Mouse (Mus musculus) thymus, postnatal 4 days (tissue): ENCODE measurements at regions not wholly inside any gene's neighbourhood (a gene's known extent, or its start where the extent isn't known, plus 50 kb on each side); places are given as distances from the start of the nearest gene placed in this dataset.

Experiments
- DNase-seq: peaks from one replicate; pipeline ENCODE4 v3.0.0; 2021

DNA sequence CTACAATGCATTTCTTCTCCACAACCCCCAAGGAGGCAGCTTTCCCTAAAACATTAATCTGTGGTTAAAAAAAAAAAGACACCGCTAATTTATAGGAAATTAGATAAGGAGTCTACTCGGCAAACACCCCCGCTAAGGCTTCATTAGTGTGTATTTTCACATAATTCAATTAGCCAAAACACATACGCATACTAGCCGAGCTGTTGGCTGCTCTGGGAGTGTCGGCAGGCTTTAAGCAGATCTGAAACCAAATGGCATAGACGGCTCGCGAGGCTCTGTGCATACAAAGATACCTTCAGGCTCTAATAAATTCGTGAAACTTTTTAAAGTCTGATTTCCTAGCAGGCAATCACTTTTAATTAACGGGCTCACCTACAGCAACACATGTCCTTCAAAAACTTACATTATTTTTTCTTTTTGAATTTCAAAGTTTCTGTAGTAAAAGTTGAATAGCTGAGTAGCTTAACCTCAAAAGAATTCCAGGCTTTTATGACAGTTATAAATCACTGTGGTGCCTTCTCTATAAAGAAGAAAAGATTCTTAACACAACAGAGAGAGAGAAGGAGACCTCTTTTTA lies 68.0 kb upstream of the Smyd2 start:
- no peak for DNase-seq

DNA sequence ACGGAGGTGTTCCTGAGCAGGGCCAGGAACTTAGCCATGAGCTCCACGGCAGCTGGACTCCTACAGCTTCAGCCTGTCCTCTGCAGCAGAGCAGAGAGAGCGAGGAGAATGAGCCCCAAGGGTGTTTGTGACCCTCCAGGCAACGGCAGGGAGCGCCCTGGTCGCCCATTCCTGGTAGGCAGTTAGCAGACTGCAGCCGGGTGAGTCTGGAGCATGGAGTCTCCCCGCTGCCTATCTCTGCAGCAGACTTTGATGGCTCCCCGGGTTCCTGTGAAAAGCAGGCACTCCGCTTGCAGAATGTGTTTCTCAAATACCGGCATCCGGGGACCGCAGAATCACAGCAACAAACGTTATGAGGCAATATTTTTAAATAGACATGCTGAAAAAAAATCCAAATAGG lies 67.2 kb upstream of the Smyd2 start:
- DNase-seq = no peak

DNA sequence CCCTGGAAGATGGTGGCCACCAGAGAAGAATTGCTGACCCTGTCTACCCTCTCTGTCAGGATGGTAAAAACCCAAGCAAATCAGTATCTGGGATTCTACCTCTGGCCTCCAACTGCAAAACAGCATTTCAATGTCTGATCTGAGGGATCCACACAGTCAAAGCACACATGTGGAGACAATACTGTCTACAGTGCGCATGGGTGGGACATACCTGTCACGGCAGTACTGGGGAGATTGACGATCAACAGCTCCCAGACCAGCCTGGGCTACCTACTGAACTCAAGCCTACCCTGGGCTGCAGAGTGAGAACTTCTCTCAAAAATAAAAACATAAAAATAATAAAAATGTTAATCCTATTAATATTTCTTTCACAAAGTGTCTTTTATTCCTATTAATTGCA lies 66.7 kb upstream of the Smyd2 start:
- no peak for DNase-seq

DNA sequence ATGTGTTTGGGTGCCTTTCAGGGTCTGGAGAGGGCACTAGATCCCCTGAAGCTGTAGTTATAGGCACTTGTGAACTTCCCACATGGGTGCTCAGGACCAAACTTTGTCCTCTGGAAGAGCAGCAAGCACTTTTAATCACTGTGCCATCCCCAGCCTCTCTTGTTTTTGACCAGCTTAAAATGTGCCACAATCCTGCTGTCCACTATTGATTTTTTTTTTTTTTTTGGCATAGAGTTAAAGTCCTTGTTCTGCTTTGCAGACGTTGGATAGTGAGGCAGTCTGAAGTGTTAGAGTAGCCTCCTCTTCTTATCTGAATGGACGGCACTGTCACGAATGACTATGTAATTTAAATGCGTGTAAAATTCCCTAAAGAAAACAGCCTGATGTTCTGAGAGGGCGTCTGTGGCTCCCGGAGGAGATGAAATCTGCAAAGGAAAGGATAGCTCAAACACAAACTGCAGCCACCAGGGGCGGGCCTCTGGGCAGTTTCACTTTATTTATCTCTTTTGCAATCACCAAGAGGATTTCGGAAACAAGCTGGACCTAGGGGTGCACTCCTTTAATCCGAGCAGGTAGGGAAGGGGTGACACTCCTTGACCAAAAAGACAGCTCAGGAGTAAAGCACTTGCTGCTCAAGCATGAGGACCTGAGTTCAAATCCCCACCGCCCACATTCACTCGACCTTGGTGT lies 63.5 kb upstream of the Smyd2 start:
- DNase-seq = no peak

DNA sequence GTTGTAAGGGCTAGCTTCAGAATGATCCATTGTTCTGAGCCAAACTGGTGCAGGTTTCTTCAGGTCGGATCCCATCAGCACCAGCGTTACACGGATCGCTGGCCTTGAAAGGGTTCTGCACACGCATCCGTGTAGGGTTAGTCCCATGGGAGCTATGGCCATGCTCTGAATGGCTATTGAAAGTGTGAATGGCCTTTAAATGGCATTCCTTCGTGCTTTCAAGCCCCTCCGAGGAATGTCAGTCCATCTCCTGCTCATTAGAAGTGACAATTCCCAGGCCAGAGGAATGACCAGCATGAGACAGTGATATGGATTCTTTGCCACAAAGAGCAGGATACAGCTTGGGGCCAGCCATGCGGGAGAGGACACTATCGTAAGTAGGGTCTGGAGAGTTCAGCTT lies 56.1 kb upstream of the Smyd2 start:
- DNase-seq = no peak

DNA sequence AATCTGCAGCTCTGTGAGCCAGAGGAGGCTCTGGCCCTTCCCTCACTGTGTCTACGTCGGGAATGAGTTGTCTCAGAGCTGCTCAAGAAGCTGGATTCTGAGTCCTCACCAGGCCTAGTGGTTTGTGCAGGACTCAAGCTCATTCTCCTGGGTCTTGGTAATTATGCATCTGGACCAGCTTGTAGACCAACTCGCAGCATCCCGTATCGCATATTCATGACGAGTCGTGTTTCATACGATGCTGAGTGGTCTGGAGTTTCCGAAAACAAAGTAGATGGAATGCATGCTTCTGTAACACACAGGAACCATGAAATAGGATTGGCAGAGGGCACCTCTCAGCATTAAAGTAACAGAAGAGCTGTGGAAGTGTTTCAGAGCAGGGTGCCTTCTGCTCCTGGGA lies 53.5 kb upstream of the Smyd2 start:
- no peak for DNase-seq

DNA sequence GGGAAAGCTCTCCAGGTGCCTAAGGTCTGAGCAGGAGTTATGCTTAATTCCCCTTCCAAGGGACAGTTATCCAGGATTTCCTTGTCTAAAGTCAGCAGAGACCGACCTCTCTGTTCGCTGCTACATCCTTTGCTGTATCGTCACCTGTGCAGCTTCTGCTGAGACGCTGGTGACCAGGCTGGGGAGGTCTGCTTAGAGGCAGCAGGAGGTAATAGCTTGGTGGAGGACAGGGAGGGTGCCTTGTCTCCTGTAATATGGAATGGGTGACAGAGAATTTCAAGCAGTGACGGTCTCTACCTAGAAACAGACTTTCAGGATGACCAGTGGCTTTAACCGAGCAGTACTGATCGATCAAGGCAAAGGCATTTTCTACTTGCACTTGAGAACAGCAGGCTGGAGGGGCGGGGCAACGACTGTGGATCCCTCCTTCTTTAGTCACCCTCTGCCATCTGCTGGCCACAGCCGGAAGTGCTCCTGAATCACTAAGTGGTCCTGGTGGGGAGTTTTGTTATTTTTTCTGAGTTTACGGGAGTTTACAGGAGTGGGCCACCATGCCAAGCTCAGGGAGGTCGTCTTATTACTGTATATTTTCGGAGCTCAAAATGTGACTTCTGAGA lies 50.7 kb upstream of the Smyd2 start:
- DNase-seq = peak; percentile 96
